Mouse (Mus musculus): ENCODE measurements around the gene Zmiz1.
A peak's percentile ranks its signal among the peaks of the same experiment; 100 is the strongest.

The Zmiz1 gene

DNA sequence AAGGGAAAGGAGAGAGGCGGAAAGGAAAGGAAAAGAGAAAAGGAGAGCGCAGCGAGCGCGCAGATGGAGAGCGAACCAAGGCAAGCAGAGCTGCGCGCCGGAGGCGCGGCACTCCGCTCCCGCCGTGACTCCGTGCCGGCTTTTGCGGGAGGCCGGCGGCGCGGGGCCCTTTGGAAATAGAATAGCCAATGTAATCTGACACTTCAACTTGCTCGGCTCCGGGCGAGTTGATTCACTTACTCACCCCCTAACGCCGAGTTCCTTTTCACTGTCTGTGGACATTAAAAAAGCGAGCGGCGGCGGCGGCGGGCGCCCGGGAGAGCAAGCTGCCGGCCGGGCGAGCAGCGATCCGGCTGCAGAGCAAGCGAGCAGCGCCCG is at the start of gene Zmiz1:
Gene Zmiz1 (plus strand): TSS at position 170 of the 378 bp plus-strand sequence.
- peak; percentile 86 for DNase-seq (ENCODE audit: low spot score)

DNA sequence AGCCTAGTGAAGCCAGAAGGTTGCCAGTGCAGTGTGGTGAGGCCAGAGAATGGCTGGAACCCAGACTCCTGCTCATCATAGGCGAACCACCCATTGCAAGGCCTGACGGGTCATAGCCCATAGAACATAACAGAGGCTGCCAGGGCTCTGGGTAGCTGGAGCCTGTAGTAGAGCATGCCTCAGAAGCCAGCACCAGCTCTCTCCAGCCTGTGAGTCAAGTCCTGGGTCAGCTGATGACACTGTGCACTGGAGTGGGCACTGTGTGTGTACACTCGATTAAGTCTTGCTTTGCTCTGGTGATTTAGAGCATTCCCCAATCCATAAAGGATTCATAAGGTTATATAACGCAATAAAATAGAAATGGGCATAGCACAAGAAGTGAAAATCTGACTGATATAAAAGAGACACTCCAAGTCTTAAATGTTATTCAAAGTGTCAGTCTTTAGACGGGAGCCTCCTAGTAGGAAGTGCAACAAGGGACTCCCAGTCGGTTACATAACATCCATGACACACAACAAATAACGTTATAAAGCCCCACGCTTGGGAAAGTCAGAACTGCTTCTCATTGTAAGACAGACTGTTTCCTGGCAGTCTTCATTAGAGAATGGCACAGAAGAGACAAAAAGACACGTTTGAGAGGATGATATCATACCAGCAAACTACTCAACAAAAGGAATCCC is 47.0 kb upstream of the Zmiz1 start:
- no peak for DNase-seq (ENCODE audit: low spot score)

DNA sequence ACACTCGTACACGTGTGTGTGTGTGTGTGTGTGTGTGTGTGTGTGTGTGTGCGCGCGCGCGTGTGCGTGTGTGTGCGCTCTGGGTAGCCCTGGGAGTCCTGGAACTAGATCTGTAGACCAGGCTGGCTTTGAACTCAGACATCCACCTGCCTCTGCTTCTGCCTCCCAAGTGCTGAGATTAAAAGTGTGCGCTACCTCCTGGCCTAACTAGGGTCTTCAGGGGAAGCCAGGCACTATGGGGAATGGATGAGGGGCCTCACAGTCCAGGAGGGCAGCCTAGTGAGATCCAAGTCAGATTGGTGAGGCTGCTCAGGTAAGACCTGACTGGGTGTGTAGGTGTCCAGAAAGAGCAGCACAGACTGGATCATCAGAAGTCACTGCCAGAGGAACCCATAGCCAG is 46.2 kb upstream of the Zmiz1 start:
- DNase-seq (ENCODE audit: low spot score) = no peak

DNA sequence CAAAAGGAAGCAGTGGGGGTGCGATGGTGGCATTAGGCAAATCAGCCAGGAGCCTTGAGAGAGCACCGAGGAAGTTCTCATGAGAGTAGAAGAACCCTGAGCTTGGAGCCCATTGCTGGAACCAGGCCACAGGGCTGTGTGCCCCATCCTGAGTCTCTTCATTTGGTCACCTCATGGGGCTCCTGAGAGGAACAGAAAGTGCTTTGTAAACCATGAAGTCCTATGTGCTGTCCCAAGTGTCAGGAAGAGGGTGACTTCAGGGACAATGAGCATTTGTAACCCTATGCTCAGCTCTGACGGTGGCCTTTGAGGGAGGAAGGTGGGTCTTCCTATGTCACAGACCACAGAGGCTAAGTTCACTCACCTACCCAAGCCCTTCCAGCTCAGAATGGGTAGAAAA is 45.5 kb upstream of the Zmiz1 start:
- no peak for DNase-seq (ENCODE audit: low spot score)

DNA sequence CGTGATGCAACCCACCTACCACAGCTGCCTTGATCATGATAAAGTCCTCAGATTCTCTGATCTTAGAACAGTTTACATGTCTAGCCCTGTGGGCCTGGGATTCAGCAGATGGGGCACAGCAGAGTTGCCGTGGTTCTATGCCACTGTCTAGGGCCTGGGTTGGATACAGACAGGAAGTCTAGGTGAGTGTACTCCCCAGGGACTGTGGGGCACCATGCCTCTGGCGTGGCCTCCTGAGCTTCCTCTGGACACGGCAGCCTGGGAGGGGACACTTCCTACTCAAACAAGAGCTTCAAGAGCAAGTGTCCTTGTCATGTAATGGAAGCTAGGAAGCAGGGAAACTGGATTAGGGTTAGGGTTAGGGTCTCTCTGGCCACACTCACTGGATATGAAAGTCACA is 44.9 kb upstream of the Zmiz1 start:
- no peak for DNase-seq (ENCODE audit: low spot score)

DNA sequence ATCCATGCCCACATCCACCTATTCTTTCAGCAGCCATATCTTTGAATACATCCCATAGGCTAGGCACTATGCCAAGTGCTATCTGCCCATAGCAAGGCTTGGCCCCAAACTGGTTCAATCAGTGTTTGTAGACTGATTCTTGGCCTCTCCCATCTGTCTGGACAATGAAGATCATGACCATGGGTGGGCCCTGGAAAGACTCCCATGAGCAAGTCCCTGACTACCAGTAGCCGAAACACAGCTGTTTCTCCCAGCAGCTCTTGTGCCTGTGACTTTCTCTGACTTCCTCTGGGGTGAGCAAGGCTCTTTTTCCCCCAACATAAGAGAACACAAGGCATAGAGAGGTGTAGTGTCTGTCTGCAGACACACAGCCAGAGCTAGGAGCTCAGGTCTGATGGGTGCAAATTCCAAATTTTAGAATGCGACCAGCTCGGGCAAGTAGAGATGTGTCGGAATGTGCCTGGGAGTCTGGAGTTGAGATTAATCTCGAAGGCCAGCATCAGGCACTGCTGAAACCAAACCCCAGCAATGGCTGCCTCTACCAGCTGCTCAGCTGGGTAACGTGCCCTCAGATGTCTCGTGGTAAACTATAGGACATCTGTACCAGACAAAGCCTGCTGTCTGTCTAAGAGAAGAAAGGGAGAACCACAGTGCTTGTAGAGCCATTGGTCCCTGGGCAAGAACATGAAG is 38.8 kb upstream of the Zmiz1 start:
- DNase-seq (ENCODE audit: low spot score) = no peak

DNA sequence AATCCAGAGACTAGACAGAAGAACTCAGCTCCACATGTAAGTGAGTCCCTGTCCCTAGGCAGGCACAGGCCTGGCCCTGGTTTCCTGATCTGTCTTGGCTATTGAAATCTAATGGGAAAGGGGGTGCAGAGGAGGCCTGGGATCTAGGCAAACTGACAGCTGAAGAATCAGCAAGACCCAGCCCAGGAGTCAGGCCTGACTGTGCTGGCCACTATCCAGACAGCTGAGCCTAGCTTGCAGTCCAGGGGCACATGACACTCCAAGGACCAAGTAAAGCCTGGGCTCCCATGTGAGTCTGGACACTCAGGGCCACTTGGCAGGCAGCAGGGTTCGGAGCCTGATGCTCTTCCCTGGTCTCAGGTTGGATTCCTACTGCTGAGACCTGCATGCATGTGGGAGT is 38.0 kb upstream of the Zmiz1 start:
- DNase-seq (ENCODE audit: low spot score) = no peak

DNA sequence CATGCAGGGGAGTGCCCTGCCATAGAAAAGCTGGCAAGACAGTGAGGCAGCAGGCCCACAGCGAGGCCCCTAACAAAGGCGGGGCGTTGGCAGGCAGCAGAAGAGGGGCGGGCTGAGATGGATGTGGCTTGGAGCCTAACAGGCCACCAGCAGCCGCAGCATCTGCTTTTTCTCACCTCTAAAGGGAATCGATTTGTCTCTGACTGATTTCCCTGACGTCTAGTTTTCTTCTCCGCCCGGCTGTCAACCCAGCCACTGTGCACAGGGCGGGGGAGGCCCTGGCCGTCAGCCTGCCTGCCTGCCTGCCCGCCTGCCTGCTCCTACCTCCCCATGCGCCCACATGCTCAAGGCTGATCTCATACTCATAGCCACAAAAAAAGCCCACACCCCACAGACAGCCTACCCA is 37.4 kb upstream of the Zmiz1 start:
- no peak for DNase-seq (ENCODE audit: low spot score)

DNA sequence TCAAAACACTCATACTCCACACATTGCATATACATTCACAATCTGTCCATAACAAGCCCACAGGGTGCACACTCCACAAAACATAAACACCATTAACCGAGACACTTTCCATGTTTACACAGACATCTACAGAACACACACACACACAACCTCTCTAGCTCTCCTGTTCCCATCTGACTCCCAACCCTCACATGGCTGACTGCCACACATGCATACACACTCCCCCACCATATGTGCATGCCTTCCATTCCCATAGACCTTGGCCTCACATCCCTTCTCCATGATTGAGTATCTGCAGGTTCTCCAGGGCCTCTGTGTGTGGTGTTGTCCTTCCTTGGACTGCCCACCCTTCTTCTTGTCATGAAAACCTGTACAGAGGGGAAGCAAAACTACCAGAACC is 36.0 kb upstream of the Zmiz1 start:
- no peak for DNase-seq (ENCODE audit: low spot score)

DNA sequence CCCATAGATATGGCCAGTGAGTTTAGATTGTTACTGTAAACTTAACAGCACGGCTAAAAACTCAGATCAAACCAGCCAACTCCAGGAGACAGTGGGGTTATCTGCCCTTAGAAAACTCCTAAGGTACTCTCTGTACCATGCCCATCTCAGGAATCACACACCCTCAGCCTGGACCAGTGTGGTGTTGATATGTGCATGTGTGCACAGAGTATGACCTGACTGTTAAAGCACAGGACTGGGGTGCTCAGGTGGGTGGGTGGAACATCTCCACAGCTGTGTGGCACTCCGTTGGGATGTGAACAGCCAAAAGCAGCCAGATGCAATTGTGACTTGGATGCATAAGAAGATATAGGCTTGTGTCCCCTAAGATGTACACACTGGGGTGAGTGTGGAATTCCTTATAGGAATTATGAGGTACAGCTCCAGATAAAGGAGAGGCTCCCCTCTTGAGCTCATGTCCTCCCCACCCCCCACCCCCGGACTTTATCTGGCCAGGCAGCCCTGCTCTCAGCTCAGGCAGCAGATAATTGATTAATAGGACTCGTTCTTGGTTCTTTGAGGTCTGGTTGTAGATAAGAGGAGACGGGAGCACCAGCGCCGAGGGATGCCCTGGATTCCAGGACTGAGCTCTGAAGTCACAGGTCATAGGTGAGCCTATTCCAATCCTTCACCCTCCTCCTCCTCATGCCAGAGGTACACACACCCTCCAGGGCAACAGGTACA is 35.1 kb upstream of the Zmiz1 start:
- DNase-seq (ENCODE audit: low spot score) = no peak

DNA sequence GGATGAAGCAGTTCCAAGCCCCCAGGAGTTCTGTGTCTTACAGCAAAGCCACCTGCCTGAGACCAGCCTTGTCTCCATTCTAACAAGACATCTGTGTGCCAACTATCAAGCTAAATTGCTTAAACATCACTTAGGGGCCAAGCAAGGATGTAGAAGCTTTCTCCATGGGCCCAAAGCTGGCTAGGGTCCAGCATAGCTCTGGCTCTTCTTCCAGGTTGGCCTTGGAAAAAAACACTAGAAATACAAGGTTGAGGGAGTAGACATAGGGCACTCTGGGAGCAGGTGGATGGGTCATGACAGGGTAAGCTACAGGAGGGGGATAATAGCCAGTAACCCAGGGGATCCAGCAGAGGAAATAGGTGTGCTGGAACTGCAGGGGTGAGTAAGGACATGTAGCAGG is 20.7 kb upstream of the Zmiz1 start:
- no peak for DNase-seq (ENCODE audit: low spot score)

DNA sequence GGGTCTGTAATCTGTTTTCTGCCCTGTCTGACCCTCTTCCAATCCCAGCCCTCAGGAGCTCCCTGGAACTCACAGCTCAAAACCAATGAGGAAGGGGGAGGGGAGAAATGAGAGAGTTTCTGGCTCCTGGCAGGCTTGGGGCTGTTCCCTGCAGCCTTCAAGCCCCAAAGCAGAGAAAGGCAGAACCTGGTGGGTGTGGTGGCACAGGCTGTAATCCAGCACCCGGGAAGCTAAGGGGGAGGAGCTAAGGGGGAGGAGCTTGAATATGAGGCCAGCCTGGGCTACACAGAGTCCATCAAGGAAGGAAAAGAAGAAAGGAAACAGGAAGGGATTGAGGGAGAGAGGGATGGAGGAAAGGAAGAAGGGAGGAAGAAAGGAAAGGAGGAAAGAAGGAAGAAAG is 18.9 kb upstream of the Zmiz1 start:
- no peak for DNase-seq (ENCODE audit: low spot score)

DNA sequence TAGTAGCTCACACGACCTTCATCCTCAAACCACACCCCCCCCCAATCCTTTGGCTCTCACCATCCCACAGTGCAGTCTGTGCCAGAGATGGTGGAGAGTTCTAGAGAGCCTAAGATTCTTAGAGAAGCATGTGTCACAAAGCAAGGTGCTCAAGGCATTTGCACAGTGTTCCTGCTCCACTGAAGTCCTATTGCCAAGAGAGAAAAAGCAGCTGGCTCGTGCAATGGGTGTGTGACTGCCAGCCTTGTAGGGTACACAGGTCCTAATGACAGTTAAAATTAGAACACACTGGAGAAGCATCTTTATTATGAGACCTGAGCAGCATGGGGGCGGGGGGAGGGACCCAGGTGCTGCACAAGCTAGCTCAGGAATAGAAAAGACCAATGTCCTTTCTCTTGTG is 18.2 kb upstream of the Zmiz1 start:
- DNase-seq (ENCODE audit: low spot score) = no peak

DNA sequence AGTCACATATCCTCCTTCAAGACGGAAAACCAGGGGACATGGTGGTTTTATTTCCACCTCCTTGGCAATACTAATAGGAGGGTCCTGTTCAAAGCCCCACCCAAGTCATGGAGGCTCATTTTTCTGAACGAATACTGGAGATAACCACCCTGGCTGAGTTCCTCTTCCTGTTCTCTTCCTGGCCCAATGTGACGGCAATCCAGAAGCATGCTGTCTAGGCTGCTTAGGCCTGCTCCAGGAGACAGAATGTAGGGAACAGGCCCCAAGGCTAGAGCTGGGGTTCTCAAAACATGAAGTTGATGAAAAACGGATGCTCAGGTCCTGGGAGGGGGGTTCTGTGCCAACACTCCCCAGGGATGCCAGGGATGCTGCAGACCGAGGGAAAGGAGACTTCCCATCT is 17.5 kb upstream of the Zmiz1 start:
- no peak for DNase-seq (ENCODE audit: low spot score)

DNA sequence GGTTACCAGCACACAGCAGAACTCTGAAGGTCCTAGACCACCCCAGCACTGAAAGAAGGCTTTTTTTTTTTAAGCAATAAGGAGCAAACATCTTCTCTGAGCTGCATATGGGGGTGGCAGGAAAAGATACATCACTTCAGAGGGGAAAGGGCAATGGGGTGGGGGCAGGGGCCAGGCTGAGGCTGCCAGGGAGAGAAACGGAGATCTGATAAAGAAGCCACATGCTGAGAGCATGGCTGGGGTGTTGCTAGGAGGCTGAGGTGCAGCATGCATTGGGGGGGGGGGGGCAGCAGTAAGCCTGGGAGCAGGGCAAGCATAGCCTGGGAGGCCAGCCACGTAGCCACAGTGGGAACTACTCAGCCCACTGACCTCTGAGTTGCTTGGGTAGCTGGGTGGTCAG is 16.3 kb upstream of the Zmiz1 start:
- no peak for DNase-seq (ENCODE audit: low spot score)

DNA sequence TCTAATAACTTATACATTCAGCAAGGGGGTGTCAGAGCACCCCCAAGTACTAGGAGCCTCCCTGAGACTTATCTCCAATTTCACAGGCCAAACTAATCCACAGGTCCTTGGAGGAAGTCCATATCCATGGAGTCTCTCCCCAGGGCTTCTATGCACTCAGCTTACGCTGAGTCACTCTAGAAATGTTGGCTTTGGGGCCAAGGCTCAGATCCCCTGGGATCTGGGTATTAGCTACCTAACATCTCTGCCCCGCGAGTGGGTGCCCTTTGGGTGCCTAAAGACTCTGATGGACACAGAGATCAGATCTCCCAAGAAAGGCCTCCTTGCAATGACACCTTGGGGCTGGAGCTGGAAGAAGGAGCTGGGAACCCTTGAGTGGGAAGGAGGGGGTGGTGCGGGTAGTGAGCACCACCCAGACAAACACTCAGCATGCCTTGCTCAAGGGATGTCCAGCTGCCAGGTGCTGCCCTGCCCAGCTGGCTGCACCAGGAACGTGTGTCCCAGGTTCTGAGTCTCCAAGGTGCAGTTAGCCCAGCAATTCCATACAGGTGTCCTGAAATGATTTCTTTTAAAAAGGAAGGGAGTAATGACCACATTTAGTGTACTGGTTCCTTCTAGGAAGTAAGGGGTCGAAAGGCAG is 11.7 kb upstream of the Zmiz1 start:
- no peak for DNase-seq (ENCODE audit: low spot score)

DNA sequence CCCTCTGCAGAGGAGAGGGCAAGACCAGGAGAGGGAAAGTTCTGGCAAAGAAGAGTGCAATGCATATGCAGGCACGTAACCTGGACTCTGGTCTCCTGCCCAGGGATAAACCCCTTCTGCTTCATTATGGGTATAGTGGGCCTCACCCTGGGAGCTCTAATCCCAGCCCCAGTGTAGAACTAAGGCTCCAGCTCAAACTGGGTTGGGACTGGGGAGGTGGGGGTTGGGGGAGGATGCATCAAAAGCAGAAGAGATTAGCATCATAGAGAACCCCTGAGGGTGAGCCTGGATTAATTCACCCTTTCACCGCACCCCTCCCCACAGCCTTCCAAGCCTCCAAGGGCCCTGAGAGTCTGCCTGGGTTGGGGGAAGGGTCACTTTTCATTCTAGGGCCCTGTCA is 10.5 kb upstream of the Zmiz1 start:
- no peak for DNase-seq (ENCODE audit: low spot score)

DNA sequence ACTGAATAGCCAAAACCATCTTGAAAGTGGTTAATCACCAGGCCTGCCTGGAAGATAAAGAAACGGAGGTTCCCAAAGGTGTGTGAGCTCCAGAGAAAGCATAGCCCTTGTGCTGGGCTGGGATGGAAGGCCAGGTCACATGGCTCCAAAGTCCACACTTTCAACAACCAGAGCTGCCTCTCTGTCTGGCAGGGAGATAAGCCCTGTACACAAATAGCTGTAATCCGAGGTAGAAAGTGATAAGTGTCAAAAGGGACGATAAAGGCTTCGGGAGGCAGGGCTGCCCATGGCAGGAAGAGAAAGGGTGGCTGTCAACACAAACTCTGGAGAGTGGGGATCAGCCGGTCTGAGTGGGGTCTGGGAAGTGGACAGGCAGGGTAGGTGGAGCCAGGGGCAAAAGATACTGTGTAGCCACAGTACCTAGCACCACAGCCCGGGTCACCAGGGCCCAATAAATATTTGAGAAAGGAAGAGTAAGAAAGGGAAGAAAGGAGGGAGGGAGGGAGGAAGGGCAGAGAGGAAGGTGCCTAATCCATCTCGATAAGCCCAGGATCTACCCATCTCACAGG is 7.8 kb upstream of the Zmiz1 start:
- no peak for DNase-seq (ENCODE audit: low spot score)

DNA sequence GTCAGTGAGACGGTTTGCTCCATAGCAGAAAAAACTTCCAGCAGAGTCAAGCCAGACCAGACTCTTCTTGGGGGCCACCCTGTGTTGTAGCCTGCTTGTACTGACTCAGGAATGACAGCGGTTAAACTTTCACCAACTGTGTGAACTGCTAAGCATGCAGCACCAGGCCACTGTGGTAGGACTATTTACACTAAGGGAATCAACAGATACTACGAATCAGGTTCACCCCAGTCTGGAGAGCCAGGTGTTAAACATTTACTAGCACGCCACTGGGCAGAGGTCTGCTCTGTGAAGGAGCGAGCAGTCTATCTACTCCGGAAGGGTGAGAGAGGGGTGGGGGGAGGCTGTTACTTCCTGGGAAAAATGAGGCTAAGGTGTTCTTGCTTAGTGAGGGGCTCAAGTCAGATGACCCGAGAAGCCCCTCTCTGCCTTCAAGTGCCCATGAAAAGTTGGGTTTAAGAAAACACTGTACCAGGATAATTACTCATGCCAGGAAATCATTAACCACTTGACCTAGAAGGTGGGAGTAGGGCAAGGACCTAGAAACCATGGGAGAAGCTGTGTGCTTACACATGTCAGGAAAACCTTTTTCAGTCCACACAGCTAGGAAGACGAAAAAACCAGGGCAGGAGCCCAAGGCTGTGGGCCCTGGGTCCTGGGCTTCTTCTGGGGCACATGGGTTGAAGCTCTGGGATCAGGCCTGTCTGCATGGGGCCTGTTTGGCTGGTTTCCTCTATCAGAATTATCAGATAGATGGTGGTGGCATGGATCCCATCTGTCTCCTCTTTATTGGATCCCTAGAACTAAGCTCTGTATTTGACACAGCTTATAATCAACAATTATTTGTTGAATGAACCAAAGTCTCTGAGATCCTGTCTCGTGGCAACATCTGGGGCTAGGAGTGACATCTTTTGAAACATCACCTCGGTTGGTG is 7.0 kb upstream of the Zmiz1 start:
- DNase-seq (ENCODE audit: low spot score) = no peak

DNA sequence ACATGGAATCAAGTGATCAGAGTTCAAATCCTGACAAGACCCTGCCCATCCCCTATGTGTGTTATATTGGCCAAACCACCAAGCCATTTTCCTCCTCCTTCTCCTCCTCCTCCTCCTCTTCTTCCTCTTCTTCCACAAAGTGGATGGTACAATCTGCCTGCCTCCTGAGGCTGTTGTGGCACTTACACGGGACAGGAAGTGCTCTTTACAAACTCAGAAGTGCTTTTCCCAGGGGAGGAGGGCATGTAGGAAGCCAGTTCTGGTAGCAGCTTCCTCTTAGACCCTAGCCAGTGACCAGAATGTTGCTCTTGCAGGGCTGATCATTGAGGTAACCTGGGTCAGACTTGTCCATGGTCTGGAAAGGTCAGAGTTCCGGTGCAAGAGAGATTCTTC is 6.4 kb upstream of the Zmiz1 start:
- no peak for DNase-seq (ENCODE audit: low spot score)

DNA sequence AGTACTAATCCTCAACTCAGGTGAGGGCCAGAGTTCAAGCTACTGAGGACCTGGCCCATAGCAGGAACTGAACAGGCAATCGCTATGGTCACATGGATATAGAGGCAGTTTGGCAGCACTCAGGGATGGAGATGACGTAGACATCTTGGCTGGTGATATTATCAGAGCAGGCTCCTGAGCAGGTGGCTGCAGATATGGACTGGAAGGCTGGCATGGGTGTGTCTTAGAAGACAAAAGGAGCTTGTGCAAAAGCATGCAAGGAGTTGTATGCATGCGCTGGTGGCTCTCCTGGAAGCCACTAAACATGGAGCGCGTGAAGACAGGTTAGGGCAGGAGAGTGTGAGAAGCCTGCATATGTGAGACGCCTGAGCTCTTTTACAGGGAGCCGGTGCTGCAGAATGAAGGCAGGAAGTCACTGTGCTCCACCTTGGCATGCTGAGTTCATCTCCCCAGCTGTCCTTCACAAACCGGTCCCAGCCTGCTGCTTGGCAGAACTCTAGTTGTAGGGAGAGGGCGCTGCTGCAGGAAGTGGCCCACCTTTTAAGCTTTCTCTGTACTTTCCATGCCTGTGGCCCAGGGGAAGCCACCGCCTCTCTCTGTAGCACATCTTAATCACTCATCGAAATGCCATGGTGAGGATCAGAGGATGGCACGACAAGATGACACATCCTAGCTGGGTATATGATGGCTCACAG is 4.8 kb upstream of the Zmiz1 start:
- DNase-seq (ENCODE audit: low spot score) = no peak

All from ovary, postnatal 10 days (tissue).